Mouse (Mus musculus): Measurements from ENCODE around the gene Dnah2.

DNA sequence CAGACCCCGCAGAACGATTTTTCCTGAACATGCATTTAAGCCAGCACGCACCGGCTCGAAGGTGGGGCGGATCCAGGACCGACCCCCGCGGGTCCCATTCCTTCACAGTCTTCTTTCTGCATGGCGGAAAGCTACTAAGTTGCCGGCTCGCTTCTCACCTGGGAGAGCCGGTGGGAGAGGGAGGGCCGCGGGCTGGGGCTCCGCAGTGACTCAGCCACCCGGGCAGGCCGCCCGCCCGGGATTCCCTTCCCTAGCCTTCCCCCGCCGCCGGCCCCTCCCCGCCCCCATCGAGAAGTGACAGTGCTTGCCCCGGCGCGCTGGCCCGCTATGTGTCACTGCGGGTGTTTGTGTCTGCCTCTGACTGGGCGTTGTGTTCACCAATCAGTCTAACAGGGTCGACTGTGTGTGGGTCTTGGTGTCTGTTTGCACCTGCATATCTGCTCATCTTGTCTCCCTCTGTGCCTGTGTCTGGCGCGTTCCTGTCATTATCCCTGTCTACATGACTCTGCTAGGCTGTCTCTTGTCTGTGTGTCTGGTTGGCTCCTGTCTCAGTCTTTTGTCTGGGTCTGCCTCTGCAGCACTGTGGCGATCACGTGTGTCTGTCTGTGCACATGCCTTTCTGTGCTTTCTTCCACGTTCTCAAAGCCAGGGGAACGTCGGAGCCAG, 137.2 kb downstream of the Dnah2 start:
- TF ChIP-seq CTCF (IDR thresholded peaks at IDR 0.05) (no peak), POLR2A (IDR thresholded peaks at IDR 0.05; ENCODE audit: insufficient read depth, low read depth, low read length) (no peak), EP300 (IDR thresholded peaks at IDR 0.05; ENCODE audit: insufficient read depth, low read depth, low read length) (no peak)

Data from heart, adult 2 months (tissue).